Mouse (Mus musculus): ENCODE measurements around the gene Fblim1.
"Not testable (repeated sequence)": the region's sequence is repeated elsewhere in the genome, so short reads cannot be mapped to it uniquely, and the experiment has no call there.

The Fblim1 gene

GRCm38 (mm10) chr4:141564660-141565059, 41.2 kb downstream of the Fblim1 start:
- no peak for DNase-seq

GRCm38 (mm10) chr4:141564209-141564608, 41.7 kb downstream of the Fblim1 start:
- no peak for DNase-seq

GRCm38 (mm10) chr4:141562281-141562680, 43.6 kb downstream of the Fblim1 start:
- DNase-seq = peak; percentile 64

GRCm38 (mm10) chr4:141561331-141561919, 44.5 kb downstream of the Fblim1 start:
- DNase-seq = not testable (repeated sequence)

- DNase-seq = peak; percentile 85
These were observed 46.0 kb downstream of the Fblim1 start for GRCm38 (mm10) chr4:141559898-141560263.

- DNase-seq = peak; percentile 84
These were observed 46.6 kb downstream of the Fblim1 start for GRCm38 (mm10) chr4:141559131-141559897.

- DNase-seq = no peak
These were observed 47.2 kb downstream of the Fblim1 start for GRCm38 (mm10) chr4:141558658-141559057.

- DNase-seq = not testable (repeated sequence)
These were observed 49.7 kb downstream of the Fblim1 start for GRCm38 (mm10) chr4:141556163-141556562.

- DNase-seq = not testable (repeated sequence)
These were observed 51.5 kb downstream of the Fblim1 start for GRCm38 (mm10) chr4:141554255-141554865.

DNA sequence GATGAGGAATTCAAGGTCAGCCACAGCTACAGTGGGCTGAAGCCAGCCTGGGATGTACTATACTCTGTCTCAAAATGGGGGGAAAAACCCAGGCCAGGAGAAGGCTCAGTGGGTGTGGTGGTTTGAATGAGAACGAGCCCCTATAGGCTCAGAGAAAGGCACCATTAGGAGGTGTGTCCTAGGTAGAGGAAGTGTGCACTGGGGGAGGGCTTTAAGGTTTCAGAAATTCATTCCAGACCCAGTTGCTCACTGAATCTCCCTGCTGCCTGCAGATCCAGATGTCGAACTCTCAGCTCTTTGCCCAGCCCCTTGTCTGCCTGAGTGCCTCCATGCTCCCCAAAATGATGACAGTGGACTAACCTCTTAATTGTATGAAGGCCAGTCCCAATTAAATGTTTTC, 53.4 kb downstream of the Fblim1 start:
- DNase-seq = no peak

- DNase-seq = no peak
These were observed 58.6 kb downstream of the Fblim1 start for GRCm38 (mm10) chr4:141547299-141547698.

DNA sequence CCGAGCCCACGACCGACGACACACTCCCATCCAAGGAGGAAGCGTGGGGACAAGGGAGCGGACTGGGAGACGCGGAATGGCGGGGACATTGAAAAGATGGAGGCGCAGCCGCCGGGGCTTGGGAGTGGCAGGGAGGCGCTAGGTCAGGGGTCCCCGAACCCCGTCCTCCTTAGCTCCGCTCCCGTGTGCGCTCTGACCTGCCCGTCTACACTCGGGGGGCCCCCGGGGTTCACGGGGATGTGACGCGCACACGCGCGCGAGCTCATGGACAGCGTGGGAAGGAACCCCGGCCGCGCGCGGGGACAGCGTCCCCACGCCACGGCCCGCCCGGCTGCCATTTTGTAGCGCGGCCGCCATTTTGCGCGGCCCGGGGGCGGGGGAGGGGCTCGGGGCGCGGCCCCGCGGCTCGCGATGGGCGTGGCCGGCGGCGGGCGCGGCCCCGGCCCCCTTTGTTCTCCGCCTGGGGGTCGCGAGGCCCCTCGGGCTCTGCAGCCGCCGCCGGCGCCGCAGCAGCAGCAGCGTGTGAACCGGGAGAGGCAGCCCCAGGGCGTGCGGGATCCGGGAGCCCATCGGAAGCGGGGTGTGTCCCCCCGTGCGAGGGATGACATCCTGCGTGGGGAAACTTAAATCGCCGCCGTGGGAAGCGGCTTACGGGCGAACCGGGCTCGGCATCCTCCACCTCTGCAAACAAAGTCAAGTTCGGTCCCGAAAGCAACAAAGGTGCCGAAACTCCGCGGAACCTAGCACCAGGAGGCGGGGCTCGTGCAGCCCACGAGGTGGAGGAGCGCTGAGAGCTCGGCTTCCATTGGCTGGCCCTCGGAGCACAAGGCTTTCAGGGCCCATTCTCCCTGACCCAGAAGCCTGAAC, 59.3 kb downstream of the Fblim1 start:
- DNase-seq = peak; percentile 87

DNA sequence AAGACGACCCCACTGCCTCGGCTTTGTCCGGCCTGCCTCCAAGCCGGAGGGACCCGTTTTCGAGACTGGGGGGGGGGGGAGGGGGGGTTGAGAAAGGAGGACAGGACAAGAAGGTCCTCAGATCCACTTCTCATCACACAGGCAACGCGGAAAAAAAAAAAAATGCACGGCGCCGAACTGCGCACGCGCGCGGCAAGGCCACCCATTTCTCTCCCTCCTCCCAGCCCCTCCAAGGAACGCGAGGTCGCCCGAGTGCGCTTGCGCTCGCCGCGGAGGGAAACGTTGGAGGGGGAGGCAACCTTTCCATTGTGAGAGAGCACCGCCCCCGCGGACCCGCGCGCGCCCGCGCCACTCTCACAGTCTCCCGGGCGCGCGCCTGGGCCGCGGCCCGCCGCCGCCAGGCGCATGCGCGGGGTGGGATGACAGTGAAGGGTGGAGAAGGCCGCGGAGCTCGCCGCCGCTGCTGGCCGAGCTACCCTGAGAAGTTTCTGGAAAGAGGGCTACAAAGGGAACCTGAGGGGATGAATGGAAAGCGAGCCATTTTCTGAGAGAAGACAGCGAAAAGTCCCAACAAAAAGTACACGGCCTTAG, 60.1 kb downstream of the Fblim1 start:
- peak; percentile 97 for DNase-seq

- DNase-seq = peak; percentile 91
These were observed 60.7 kb downstream of the Fblim1 start for GRCm38 (mm10) chr4:141545071-141545742.

DNA sequence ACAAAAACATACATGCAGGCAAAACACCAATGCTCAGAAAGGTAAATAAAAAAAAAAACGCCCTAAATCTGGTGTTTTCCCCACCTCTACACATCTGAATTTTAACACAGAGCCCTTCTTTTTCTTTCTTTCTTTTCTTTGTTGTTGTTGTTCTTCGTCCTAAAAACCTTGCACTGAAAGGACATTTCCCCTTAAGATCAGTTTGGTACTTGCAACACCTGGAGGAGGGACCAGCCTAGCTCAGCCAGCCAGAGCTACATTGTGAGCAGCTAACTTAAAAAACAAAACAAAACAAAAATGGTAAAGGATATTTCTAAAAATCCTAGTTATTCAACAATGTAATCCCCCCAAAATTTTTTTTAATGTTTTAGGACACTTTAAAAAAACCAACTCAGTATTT, 61.4 kb downstream of the Fblim1 start:
- no peak for DNase-seq

GRCm38 (mm10) chr4:141543593-141543992, 62.3 kb downstream of the Fblim1 start:
- DNase-seq = no peak

- DNase-seq = no peak
These were observed 64.0 kb downstream of the Fblim1 start for GRCm38 (mm10) chr4:141541851-141542250.

- DNase-seq = no peak
These were observed 65.1 kb downstream of the Fblim1 start for GRCm38 (mm10) chr4:141540844-141541243.

- no peak for DNase-seq
These were observed 66.6 kb downstream of the Fblim1 start for GRCm38 (mm10) chr4:141539213-141539767.

DNA sequence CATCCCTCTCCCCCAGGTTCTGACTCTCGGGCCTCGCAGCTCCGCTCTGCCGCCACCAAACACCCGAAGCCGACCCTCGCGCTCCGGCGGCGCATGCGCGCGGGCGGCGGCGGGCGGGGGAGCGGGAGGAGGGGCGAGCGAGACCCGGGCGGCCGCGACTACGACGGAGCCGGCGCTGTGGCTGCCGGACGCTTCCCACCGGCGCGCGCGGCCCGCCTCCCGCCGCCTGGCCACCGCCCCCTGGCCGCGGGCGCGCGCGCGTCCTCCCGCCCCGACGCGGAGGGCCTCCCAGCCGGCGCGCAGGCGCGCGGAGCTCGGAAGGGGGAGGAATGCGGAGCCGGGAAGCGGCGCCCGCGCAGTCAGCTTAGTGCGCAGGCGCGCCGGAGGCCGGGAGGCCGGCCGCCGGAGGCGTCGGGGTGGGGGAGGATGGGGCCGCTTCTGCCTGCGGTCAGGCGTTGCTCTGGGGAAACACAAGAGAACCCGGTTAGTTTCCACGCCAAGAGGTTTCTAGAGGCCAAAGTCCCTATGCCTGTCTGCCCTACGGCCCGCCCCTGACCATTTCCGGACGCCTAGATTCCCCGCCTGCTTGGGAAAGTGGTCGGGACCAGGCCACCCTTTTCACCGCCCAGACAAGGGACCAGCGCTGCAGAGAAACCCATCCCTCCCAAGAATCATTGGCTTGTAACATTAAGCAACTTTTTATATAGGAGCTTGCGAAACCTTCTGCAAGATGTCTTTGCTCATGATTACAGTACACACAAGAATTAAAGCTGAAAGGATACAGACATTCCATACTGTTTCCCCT, 67.3 kb downstream of the Fblim1 start, which contains the start of gene Spen:
TSS of gene Spen (minus strand) at position 190 of the 805 bp plus-strand sequence.
- DNase-seq = peak; percentile 92

All from kidney, adult 18-20 months (tissue).